Mouse (Mus musculus) gastrocnemius, postnatal 4 days (tissue): ENCODE data around the gene Ap1b1. TPM values are rescaled to one million over a fixed set of nuclear protein-coding genes. Genes with fewer than 3 reads are reported as not detected.
"Not testable (repeated sequence)": the region's sequence is repeated elsewhere in the genome, so short reads cannot be mapped to it uniquely, and the experiment has no call there.

ENCODE experiments used
- DNase-seq, 2 experiments: peaks; one replicate each; pipeline ENCODE4 v3.0.0; 2021 to 2022; ENCODE audit warnings: low spot score in 2 of 2, mixed read lengths in 2 of 2
- total RNA-seq, 2 experiments: library from RNA; stranded (reverse); gene quantifications; 2 replicates each; pipeline ENCODE4 v1.2.3; 2021

Ap1b1 gene
- total RNA-seq, 2 experiments from 2014 or later, result 46.5 to 58.0 TPM

DNA sequence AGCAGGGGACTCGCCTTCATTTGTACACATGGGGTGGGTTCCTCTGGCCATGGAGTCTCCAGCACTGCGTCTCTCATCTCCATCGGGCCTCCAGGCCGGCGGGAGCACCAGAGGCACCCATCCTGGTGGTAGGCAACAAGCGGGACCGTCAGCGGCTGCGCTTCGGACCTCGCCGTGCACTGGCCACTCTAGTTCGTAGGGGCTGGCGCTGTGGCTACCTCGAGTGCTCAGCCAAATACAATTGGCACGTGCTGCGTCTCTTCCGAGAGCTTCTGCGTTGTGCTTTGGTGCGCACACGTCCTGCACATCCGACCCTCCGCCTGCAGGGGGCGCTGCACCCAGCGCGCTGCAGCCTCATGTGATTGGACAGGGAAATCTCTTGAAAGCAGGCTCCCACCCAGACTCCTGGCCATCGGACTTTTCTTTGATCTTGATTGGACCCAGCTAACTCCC, 73.1 kb downstream of the Ap1b1 start:
- peak in 1 of 2 experiments; percentile 43 for DNase-seq

DNA sequence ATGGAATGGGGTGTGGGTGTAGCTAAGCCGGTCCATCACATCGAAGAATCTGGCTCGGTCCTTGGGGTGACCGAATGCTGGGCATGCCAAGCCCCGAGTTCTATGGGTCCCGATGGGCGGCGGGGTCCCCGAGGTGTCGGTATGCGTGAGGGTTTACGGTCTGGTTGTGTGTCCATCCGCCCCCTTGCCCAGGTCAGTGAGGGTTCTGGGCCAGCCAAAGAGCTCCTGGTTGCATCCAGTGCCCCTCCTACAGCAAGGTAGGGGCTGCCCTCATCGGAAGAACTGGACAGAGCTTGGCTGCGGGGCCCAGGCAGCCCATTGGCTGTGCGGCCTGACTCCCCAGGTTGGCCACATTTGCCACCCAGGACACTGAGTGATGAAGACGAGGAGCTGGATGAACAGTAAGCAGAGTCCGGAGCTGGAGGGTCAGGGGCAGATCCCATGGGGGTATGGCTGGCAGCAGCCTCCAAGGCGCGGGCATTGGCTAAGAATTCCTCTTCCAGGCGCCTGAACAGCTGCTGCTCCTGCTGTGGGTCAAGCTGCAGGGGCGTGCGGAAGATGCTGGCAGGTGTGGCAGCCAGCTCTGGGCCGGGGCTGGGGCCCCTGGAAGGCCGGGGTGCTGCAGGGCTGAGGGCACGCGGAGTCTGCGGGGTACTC, 74.3 kb downstream of the Ap1b1 start:
- DNase-seq, result peak in 1 of 2 experiments; percentile 25

- DNase-seq, result peak; percentile 93 to 95
These were observed 75.0 kb downstream of the Ap1b1 start for GRCm38 (mm10) chr11:5061413-5062139.

GRCm38 (mm10) chr11:5062326-5062725, 75.7 kb downstream of the Ap1b1 start:
- peak in 1 of 2 experiments; percentile 31 for DNase-seq

DNA sequence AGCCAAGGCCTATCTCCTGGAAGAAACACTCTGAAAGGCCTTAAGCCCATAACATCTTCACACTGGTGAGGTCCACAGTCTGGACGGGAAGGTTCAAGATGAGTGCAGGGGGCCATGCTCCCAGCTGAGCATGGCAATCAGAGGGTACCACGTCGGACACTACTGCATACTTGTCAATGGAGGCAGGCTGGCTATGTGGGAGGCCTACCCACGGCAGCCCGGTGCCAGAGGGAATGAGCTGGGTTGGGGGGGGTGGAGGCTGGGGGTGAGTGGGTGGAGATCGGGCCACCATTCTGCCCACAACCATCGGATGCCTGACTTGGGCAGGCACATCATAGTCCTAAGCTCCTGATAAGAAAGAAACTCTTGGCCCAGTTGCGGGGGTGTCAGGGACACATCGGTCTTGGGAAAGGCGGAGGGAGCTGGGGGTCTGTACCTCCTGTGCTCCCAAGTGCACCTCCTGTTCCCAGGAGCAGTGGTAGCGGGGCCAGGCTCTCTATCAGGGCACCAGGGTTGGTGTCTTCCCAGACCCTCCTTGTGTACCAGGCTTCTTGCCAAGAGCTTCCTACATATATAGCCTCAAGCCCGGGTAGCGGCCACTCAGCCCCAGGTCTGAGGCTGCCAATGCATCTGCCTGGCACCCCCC, 76.4 kb downstream of the Ap1b1 start:
- DNase-seq, result no peak

GRCm38 (mm10) chr11:5063561-5064281, 77.1 kb downstream of the Ap1b1 start:
- DNase-seq, result no peak

DNA sequence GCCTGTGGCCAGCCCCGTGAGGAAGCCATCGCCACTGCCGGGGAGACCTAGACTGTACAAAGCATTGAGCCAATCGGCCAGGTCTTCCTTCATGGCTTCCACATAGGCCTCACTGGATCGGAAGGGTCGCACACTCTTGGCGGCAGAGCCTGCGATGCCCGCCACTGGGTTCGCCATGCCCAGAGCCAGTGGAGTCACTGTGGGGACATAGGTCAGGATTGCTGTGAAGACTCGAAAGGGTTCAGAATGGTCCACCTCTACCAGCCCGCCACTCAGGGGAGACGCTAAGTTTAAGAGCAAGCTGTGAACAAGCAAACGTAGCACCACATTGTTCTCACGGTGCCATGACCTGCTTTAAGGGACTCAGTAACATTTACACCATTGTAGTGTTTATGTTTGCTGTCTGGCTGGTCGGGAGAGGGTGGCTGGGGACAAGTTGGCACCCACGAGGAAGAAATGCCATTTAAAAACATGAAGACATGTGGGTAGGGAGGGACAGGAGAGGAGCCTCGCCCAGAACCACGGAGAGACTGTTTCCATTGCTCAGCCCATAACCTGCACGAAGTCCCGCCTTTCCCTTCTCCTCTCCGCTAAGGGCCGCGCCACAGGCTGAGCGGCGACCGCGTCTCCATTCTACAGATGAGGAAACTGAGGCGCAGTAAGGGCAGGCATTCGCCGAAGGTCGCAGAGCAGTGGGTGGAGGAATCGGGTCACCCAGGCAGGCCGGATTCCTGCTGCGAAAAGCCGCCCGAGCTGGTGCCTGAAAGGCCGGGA, 77.8 kb downstream of the Ap1b1 start:
- no peak for DNase-seq

- DNase-seq, result peak; percentile 82 to 91
These were observed 78.6 kb downstream of the Ap1b1 start, which contains the start of gene Gas2l1 for GRCm38 (mm10) chr11:5065056-5065821. TSS of gene Gas2l1 (minus strand) at chr11:5065327.

DNA sequence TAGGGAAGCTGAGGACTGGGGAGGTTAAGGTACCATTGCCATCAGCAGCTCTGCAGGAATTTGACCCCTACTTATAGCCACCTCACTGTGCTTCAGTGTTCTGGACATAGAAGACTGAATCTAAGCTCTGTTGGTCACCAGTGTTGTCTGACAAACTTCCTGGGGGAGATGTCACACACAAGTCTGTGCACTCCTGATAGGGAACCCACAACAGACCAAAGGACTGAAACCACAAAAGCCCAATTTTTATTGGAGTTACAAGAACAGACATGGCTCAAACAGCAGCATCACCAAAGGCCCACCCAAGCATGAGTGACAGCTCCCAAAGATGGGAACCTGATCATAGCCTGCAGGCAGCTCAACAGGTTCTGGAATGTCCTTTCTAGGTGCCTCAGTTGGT, 80.4 kb downstream of the Ap1b1 start:
- DNase-seq, result no peak

- no peak for DNase-seq
These were observed 81.7 kb downstream of the Ap1b1 start for GRCm38 (mm10) chr11:5068126-5068971.

DNA sequence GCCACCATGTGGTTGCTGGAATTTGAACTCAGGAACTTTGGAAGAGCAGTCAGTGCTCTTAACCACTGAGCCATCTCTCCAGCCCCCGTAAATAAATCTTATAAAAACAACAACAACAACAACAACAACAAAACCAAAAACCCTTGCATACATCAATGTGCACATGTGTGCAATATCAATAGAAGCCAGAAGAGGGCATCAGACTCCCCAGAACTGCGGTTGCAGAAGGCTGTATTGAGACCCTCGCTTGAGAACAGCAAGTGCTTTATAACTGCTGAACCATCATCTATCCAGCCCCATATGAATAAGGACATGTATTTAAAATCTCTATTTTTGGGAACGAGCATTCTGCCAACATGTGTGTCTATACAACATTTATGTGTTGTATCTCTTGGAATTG, 88.3 kb downstream of the Ap1b1 start:
- DNase-seq, result no peak

DNA sequence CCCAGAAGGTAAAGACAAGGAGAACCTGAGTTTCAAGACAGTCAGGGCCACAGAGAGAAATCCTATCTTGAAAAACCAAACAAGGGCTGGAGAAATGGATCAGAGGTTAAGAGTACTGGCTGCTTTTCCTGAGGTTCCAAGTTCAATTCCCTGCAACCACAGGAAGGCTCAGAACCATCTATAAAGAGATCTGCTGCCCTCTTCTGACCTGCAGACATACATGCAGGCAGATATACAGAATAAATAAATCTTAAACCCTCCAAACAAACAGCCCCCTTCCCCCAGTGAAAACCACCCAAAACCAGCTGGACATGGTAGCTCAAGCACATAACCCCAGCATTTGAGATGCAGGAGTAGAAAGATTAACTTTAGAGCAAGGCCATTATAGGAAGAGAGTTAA, 89.1 kb downstream of the Ap1b1 start:
- DNase-seq, result no peak

DNA sequence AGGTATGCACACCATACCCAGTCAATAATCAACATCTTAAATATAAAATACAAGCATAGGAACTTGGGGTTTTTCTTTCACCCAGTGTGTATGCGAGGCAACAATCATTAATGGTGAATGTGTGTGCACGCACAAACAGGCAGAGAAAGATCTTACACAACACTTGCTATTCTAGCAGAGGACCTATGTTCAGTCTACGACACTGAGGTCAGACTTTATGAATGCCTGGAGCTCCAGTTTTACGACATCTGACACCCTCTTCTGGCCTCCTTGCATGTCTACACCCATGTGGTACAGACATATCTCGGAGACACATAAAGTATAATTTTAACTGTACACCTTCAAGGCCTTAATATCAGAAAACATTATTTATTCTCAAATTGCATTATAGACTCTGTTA, 90.2 kb downstream of the Ap1b1 start:
- not testable (repeated sequence) for DNase-seq

GRCm38 (mm10) chr11:5089147-5089546, 102.5 kb downstream of the Ap1b1 start:
- no peak for DNase-seq

DNA sequence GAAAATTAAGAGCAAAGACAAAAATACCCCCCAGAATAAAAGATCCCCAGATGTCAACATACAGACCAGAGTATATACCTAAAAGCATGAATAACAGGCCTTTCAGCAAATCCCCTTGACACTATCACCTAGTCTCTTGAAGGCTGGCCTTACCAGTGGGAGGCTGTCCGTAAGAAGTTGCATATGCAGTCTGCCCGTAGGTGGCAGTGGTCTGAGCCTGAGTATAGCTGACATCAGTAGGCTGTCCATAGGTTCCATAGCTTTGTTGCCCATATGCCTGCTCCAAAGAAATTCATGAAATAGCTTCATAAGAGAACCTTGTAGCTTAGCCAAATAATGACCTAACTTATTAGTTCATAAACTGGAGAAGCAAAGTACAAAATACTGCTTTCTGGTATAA, 105.1 kb downstream of the Ap1b1 start:
- DNase-seq, result no peak
